Mouse (Mus musculus): ENCODE measurements around the gene Sirt7.

GRCm38 (mm10) chr11:120580871-120581331, 44.1 kb downstream of the Sirt7 start:
- TF ChIP-seq CTCF (IDR thresholded peaks at IDR 0.05; ENCODE audit: low read depth, low read length) (no peak), GATA1 (IDR thresholded peaks at IDR 0.05; ENCODE audit: borderline replicate concordance, low read length) (no peak), TAL1 (conservative IDR thresholded peaks at IDR 0.05; ENCODE audit: low read depth, low read length) (no peak), POLR2AphosphoS5 (IDR thresholded peaks at IDR 0.05; ENCODE audit: insufficient replicate concordance, low read depth, low read length) (no peak)
